Mouse (Mus musculus): ENCODE results near the gene Zfhx3.

Zfhx3 gene

DNA sequence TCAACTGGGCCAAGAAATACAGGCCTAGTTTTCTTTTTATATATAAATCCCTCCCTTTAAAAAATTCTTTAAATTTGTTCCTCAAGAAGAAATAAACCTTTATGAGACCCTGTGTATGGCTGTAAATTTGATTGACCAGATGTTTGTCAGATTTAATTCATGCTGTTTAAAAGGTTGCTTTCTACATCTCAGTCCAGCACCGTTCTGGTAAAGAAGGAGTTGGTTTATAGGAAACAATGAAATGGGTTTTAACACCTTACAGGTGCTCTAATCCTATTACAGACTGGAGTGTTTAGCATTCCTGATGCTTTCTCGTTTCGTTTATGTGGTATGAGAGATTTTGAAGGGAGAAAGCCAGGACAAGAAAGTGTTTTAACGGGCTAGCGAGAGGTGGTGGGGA is 147.2 kb downstream of the Zfhx3 start:
- DNase-seq (ENCODE audit: low spot score in 2 of 2) = no peak

DNA sequence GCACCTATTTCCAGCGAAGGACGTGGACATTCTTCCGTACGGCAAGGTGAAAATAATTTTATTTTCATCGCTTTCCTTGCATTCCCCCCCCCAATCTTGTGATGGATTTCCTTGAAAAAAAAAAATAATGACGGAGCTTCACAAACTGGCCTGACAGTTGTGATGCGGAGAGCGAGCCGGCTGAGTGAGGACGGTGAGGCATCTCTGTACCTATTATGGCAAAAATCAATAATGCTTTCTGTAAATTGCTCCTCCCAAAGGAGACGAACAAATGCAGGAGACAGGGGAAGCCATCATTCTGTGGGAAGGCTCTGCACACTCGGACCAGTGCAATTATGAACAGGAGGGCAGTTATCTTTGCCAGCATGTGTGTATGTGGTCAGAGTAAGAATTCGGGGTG is 156.2 kb downstream of the Zfhx3 start:
- DNase-seq (ENCODE audit: low spot score in 2 of 2) = no peak

DNA sequence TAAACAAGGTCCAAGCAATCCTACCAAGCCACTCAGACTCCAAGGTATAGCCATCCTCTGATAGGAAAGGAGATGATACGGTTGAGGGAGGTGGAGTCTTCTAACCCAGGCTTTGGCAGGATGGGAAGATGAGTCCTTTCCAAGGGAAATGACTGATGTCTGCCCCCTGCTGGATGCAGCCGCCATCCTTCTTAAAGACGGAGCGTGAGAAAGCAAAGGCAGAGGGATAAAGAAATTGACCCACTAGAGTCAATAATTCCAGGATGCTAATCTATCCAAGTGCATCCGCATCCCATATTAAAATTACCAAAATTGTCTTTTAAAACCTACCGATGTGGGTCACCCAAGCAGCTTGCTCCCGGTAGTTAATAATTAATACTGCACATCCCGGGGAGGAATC is 158.7 kb downstream of the Zfhx3 start:
- peak; percentile 30 to 39 for DNase-seq (ENCODE audit: low spot score in 2 of 2)

DNA sequence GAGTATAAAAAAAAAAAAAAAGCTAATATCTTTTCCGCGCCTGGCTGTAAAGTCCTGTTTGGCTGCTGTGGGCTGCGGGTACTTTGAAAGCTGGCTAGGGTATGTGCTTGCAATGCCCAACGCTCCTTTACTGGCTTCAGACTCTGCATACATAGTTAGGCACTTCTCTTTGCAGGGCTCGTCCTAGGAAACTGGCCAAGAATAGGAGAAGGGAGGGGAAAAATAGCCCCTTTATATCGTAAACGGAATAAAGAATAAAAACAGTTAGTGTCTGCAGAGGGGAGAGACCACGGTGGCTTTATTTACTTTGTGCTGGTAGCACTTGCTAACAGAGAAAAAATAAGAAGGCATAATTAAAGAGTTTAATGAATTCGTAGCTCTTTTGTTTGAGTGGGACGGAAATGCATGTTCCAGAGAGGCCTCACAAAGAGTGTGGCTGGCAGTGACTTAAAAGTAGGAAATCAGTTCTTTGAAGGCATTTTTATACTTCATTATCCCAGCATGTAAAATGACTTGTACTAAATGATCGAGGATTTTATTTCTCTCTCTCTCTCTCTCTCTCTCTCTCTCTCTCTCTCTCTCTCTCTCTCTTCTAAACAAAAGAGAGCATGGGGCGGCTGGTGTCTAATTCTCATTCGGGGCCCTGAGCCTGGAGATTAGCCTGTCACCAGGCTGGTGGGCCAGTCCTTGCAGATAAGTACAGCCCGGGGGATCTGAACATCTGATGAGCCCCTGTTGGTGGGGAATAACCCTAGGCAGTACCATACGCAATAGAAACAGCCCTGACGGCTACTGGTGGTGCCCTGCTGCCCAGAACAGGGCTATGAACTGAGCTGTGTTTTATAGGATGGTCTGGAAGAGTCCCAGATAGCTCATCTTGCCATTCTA is 159.8 kb downstream of the Zfhx3 start:
- peak; percentile 9 to 18 for DNase-seq (ENCODE audit: low spot score in 2 of 2)

DNA sequence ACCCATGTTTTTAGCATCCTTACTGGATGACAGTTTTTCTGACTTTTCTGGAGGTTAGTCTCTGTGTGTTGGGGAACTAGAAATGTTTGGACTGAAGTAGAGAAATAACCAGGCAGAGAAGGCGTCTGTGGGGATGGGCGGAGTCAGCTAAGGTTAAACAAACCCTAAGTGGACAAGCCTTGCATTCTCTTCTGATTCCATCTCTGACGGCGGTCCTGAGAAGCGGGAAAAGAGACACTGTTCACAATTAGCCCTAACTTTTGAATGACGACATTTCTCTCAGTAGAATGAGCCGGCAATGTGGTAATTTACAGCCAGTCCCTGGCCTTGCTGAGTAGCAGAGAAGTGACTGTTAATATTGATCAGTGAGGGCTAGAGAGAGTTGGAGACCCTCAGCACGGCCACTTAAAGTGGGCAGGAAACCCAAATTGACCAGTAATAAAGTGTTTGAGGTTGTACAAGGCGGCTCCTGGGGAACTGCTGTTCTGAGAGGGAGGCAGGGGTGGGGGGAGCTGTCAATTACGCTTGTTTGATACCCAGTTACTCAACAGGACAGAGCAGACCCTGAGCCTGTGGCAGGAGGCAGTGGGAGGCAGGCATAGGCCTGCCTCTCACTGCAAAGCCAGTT is 162.1 kb downstream of the Zfhx3 start:
- no peak for DNase-seq (ENCODE audit: low spot score in 2 of 2)

DNA sequence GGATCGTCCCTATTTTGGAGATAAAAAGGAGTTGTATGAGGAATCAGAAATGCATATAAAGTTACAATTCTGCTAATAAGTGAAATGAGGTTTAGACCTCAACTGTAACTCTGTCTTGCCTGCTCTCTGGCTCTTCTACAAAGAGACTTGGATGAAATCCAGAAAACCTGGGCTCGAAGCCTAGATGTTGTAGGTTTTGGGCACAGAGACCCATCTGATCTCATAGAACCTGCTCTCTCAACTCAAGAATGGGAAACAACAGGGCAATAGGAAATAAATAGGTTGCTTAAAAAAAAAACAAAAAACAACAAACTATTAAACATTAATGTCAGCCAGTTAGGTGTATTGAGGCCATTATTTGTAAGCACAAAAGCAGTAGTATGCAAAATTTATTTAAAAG is 182.6 kb downstream of the Zfhx3 start:
- DNase-seq (ENCODE audit: low spot score in 2 of 2) = peak in 1 of 2 experiments; percentile 39

DNA sequence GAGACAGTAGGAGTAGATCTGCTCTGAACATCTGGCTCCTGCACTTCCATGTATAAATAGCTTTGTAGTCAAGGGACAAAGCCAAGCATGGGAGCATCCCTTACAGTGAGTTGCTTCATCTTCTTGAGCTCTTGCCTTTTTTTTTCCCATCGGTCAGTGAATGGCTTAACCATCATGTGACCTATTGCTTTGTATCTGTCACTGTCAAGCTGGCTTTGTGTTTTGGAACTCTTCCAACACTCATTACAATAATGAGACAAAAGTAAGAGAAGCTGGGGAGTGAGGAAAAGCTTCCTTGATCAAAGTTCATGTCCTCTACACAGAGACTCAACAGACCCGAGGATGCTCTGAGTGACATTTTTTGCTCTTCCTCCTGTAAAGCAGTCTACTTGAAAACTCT is 183.0 kb downstream of the Zfhx3 start:
- no peak for DNase-seq (ENCODE audit: low spot score in 2 of 2)

DNA sequence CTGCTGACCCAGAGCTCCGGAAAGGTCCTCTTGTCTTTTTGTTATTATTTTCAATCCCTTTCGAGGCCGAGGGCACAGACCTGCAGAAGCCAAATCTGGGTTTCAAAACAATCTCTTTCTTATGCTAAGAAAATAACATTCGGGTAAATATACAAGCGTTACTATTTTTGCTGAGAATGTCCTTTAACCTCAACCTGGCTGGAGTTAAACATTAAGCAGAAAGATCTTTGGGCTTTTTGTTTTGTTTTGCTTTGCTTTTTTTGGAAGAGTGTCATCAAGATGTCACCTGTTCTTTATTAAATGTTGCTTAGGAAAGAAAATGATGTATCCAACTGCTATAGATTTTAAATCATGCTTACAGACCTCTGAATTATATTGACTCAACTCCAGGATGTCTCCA is 204.1 kb downstream of the Zfhx3 start:
- DNase-seq (ENCODE audit: low spot score in 2 of 2) = no peak

DNA sequence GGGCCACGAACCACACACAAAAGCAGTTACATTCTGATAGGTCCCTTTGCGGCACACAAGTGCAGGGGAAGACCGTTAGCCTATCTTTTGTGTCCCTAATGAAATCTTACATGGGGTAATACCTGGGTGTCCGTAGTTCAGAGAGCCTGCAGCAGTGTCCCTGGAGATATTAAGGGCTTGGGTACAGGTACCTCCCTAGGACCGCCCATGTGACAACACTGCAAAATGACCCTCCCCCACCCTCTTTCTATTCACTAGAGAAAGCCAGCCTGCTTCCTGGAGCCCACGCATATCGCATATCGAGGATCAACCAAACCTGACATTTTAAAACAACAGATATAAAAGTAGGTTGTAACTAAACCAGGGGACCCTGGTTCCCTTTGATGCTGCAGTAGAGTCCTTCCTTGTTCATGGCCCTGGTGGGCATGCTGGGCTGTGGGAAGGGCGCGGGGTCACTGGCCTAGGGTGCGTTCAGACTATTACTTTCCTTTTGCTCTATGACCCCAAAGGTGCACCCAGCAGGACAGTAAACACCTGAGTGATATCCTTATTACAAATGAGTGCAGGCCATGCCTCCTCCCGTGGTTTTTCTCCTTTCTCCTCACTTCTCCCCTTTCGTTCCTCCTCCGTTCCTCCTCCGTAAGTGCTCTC is 206.3 kb downstream of the Zfhx3 start:
- no peak for DNase-seq (ENCODE audit: low spot score in 2 of 2)

DNA sequence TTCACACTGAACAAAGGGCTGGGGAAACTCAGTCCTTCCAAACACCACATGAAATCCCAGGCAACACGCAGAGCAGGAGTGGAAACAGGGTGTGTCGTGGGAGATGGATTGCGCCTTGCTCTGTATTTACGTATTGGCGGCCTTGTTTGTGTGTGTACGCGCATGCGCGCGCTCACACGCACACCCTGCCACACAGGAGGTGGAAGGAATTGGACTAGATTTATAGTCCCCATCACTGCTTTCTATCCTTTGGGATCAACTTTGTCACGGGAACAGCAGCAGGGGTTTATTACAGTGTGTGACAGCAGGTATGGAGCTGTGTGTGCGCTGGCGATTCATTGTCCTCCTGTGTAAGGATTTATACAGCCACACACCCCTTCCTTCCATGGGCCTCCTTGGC is 228.4 kb downstream of the Zfhx3 start:
- no peak for DNase-seq (ENCODE audit: low spot score in 2 of 2)

DNA sequence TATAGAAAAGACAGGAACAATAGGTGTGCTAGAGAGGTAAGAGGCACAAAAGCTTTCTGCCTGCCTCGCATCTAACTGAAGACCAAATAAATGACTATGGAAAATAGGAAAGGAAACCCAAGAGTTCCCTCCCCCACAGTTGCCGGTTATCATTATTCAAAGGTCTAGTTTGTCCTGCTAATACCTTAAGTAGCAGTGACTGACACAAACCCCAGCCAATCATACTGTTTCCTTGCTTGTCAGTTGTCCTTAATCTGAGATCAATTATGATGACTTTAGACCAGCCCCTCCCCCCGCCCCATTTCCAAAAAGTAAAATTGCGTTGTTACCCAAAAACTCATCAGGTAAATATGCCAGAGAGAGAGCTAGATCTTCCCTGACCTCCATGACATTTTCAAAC is 240.9 kb downstream of the Zfhx3 start:
- DNase-seq (ENCODE audit: low spot score in 2 of 2) = no peak

DNA sequence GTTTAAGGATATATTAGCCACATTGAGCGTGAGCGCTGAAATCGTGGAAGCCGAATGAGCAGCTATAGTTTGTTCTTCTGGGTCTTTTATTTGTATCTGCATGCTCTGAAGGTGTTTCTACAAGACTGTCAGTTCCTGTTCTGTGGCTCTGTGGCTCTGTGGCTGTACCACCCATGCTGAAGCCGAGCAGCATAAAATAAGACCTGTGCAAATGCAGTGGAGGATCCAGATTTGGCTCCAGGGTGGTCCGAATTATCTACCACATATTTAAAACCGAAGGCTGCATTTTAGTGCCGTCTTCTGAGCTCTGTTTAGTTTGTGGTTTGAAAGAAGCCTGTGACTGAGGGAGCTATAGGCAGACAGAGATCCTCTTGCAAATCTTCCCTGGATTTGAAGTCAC is 241.5 kb downstream of the Zfhx3 start:
- no peak for DNase-seq (ENCODE audit: low spot score in 2 of 2)

DNA sequence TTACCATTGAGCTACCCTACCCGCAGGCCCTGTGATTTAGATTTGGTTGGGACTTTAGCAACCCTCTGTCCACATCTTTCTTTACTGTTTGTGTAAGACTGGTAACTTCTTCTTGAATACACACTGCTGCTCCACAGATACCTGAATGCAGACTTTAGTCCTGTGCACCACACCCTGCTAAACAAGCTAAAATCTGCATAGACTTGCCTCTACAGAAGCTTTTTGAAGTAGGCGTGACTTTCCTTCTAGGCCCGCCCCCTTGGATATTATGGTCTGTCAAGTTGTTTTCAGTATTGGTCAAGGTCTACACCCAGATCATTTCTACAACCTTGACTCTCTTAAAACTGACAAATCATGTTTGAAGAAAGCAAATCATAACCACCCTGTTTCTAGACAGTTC is 243.8 kb downstream of the Zfhx3 start:
- no peak for DNase-seq (ENCODE audit: low spot score in 2 of 2)

DNA sequence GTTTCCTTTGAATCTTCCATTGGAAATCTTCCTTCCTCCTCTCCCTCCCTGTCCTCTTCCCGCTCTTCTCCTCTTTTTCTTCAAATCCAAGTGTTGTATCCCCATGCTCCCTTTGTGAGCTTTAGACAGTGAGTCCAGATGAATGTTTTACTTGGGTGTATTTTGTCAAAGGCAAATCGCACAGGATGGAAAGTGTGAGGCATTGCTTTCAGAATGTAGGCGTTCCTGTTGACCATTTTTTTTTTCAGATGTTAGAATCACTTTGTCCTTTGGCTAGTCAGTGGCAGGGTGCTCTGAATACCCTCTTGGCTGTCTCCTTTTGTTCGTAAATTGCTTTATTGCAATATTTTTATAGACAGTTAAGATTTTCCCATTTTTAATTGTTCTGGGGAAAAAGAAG is 245.6 kb downstream of the Zfhx3 start:
- no peak for DNase-seq (ENCODE audit: low spot score in 2 of 2)

DNA sequence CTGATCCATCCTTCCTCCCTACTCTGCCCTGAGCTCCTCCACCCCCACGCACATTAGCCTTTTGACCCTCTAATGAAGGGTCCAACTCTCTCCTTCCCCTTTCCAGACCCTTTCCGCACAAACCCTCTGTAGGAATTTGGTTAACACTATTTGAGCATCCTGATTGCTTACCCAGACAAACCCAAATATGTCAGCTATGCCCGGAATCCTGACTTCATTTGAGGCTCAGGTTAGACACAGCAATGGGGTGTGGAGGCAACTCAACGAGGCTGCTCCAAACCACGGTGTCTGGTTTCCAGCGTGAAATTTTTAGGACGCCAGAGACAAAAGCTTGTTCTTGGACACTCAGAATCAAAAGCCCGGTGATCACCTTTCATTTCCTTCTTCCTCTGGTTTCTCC is 252.1 kb downstream of the Zfhx3 start:
- DNase-seq (ENCODE audit: low spot score in 2 of 2) = no peak

DNA sequence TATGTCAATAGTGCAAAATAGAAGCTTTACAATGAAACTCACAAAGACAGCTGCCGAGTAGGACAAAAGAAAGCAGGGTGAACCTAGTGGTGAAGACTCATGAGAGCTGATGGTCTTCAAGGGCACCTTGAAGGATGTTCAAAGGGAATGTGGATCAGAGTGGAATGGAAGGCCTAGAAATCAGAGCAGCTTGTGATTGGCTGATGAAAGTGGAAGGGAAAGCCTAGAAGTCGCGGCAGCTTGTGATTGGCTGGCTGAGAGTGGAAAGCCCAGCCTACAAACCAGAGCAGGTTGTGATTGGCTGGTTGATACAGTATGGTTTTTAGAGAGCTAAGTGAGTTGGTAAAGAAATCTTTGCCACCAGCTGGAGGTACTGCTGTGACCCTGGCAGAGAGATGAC is 272.6 kb downstream of the Zfhx3 start:
- no peak for DNase-seq (ENCODE audit: low spot score in 2 of 2)

DNA sequence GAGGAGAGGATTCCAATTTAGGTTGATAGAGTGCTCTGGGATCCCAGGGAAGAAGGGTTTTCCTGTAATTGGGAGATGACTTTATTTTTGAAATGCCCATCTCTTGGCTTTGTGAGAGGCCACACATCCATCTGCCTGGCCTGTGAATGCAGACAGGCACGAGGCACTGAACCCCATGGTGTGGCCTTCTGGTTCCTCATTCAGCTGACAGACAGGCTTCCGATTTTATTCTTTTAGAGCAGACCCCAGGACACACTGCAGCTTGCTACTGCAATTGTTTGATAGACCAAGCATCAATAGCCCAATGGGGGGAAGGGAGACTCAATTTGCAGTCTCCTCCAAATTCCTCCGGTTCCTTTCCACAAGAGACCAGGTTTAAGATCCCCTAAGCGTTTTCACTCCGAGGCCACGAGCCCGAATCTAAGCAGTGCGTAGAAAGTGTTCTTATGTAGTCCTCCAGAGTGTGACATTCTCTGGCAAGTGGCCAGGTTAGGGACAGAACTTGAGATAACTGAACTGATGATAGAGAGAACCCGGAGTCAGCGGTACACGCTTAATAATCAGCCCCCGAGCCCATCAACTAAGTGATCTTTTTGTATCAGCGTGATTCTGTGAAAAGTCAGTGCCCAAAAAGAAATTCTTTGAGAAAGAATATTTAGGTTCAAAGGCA is 275.9 kb downstream of the Zfhx3 start:
- no peak for DNase-seq (ENCODE audit: low spot score in 2 of 2)

DNA sequence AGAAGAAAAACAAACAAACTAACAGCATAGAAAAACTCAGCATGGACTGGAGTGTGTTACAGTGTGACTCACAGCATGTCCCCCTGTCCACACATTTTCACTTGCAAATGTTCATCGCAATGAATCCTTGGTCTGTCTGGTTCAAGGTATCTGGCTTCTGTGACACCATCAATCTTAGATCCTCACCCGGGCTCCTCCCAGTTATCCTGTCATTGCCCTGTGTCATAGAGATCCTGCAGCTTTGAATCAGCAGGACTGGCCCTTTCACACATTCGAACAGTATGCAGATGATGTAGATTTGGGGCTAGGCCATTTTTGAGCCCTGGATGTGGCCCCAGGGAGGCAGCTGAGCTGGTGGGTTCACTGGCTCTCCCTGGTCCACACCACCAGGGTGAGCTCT is 278.1 kb downstream of the Zfhx3 start:
- DNase-seq (ENCODE audit: low spot score in 2 of 2) = no peak

DNA sequence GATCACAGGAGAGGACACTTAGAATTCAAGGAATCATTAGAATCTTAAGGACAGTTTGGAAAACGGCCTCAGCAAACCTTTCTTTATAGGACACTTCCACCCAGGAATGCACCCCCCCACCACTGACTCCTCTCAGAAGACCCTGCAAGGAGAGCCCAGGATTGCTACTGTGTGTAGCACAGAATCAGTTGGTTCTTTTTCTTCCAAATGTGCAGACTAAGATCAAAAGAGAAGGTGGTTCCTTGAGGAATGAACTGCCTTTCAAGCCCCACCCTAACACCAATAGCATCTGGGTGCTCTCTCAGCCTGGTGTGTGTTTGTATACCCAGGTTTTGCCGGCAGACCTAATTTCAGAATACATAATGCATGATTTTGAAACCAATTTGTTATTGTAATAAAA is 279.6 kb downstream of the Zfhx3 start:
- DNase-seq (ENCODE audit: low spot score in 2 of 2) = no peak

DNA sequence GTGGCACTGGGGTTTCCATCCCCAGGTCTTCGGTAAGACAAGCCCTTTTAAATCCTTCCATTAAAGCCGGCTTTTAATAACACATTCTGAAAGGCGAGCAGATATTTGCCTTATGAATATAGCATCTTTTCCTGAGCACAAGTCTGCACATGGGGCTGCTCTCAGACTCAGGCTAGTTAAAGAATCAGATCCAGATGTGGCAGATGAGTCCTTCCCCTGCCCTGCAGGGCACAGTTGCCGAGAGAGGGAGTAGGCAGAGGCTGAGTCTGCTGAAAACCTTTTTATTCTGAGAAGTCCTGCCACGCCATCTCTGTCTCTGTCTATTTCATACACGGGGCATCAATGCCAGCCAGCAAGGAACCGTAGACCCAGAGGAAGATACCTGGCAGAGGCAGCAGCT is 289.9 kb downstream of the Zfhx3 start:
- DNase-seq (ENCODE audit: low spot score in 2 of 2) = no peak

DNA sequence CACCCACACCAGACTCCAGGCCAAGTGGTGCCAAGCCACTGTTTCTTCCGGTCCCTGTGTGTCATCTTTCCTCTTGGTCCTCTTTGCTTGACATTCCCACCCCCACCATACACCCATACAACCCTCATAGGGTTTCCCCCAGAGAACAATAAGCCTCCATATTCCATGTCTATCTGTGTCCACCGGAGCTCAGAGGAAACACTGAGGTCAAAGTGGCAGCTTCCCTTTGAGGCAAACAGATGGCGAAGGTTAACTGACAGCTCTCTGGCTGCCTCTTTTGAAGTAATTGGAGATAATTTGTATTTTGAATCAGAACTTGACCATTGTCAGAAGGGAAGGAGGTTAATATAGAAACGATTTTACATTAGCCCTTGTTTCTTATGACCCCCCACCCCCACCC is 292.0 kb downstream of the Zfhx3 start:
- DNase-seq (ENCODE audit: low spot score in 2 of 2) = no peak

DNA sequence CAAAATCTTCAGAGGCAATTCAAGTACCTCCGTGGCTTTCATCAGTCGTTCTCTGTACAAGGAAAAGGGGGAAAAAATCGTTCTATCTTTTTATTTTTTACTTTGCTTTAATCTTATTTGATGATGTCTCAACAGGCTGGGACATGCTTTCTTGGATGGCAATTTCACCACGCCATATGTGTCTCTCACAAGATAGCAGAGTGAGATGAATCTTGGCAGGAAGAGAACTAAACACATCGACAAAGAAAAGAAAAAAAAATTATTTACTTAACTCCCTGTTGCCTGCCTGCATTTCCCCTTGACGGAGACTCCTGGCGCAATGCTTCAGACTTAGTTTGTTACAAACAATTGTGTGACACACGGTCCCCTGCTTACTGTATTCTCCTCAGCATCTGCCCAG is 294.3 kb downstream of the Zfhx3 start:
- no peak for DNase-seq (ENCODE audit: low spot score in 2 of 2)

Measured in frontal cortex, postnatal 36 days (tissue).